Mouse (Mus musculus) neural tube, embryonic 12.5 days (tissue): ENCODE data around the gene Eps8l2. TPM values are rescaled to one million over a fixed set of nuclear protein-coding genes. Genes with fewer than 3 reads are reported as not detected.

Experiments used
- ATAC-seq: fragments of 200-750 bp; cut with Nextera tagmentation; 2 replicates; pipeline ENCODE4 v1.8.0; 2017; ENCODE audit warnings: low read depth, mild to moderate bottlenecking, moderate TSS enrichment, moderate library complexity; ENCODE audit not compliant: low FRiP score
- H3K27ac ChIP-seq: fragments of 300-500 bp; sonication (generic); 2 replicates; pipeline ENCODE4 v1.5.1; 2016
- H3K27me3 ChIP-seq: fragments of 300-500 bp; sonication (generic); replicated peaks from 2 replicates; pipeline ENCODE4 v1.6.1; 2016; ENCODE audit warnings: mild to moderate bottlenecking
- H3K36me3 ChIP-seq: fragments of 300-500 bp; sonication (generic); 2 replicates; pipeline ENCODE4 v1.6.1; 2016; ENCODE audit warnings: mild to moderate bottlenecking
- H3K4me1 ChIP-seq: fragments of 300-500 bp; sonication (generic); 2 replicates; pipeline ENCODE4 v1.6.1; 2016
- H3K4me2 ChIP-seq: fragments of 300-500 bp; sonication (generic); replicated peaks from 2 replicates; pipeline ENCODE4 v1.6.1; 2016; ENCODE audit warnings: mild to moderate bottlenecking
- H3K4me3 ChIP-seq: fragments of 300-500 bp; sonication (generic); 2 replicates; pipeline ENCODE4 v1.5.1; 2016
- H3K9ac ChIP-seq: fragments of 300-500 bp; sonication (generic); 2 replicates; pipeline ENCODE4 v1.6.1; 2016; ENCODE audit warnings: mild to moderate bottlenecking
- H3K9me3 ChIP-seq: fragments of 300-500 bp; sonication (generic); 2 replicates; pipeline ENCODE4 v1.6.1; 2016; ENCODE audit warnings: mild to moderate bottlenecking
- WGBS: fragments of 180-500 bp; shearing (Covaris S2); methylation state at CpG from one replicate; pipeline ENCODE4 v1.1.7; 2016; 5-methylcytosine and 5-hydroxymethylcytosine counted together
- polyA plus RNA-seq: library from polyadenylated mRNA; unstranded; fragments of >200 nt; fragmentation: Nextera tagmentation; extraction: Ambion mirVana; gene quantifications from 2 replicates; pipeline ENCODE4 v1.2.1, GENCODE M21; 2016

The Eps8l2 gene
- polyA plus RNA-seq, 1 experiment from 2014 or later: 1.0 TPM

- ATAC-seq: no peak
- Histone ChIP-seq H3K4me3 (no peak overlapping the region), H3K4me1 (peaks cover 9% of the 10 kb centered on the region), H3K9me3 (no peaks in the 10 kb centered on the region), H3K36me3 (peaks cover 40% of the 10 kb centered on the region), H3K27ac (no peak overlapping the region), H3K27me3 (peaks cover 12% of the 10 kb centered on the region), H3K9ac (no peak overlapping the region), H3K4me2 (no peak overlapping the region)
- 90% methylated on average over 4 of the region's 4 CpGs for WGBS
Observed at GRCm38 (mm10) chr7:141335682-141336081, 3.0 kb upstream of the Eps8l2 start.

- Histone ChIP-seq H3K4me2 (no peak overlapping the region), H3K27ac (no peak overlapping the region), H3K4me1 (peaks cover 9% of the 10 kb centered on the region), H3K27me3 (peaks cover 12% of the 10 kb centered on the region), H3K9ac (no peak overlapping the region), H3K4me3 (no peak overlapping the region), H3K36me3 (peaks cover 40% of the 10 kb centered on the region), H3K9me3 (no peaks in the 10 kb centered on the region)
- ATAC-seq: no peak
- whole genome bisulfite sequencing: 79% methylated on average over 3 of the region's 3 CpGs
Observed at GRCm38 (mm10) chr7:141336296-141336695, 2.4 kb upstream of the Eps8l2 start.

DNA sequence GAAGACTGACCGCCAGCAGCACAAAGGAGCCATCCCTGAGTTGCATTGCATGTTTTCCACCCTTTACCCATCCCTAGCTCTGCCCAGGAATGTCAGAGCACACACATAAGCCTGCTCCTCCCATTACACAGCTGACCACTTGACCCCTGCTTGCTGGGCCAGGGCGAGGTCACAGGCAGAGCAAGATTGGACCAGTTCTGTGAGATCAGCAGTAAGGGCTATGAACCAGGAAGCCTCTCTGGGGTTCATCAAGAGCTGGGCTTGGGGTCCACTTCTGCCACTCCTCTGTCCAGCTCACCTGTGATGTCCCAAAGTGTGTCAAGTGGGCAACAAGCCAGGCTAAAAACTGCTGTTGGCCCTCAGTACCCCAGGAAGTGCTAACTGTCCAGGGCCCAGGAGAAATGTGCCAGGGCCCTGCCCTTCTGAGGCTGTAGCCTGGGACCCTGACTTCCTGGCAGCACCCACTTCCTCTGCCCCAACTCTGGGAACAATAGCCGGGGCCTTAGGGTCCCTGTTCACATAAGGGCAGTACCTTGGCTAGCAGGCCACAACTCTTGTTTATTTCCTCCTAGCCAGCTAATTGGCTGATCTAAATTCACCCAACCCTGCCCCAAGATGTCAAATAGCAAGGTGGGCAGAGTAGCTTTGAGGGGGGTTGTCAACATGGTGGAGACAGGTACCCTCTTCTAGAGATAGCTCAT lies 814 bp upstream of the Eps8l2 start:
- H3K9ac ChIP-seq: no peak overlapping the region
- peaks cover 12% of the 10 kb centered on the region for H3K27me3 ChIP-seq
- peaks cover 29% of the 10 kb centered on the region for H3K36me3 ChIP-seq
- H3K27ac ChIP-seq: no peak overlapping the region
- H3K9me3 ChIP-seq: no peaks in the 10 kb centered on the region
- H3K4me3 ChIP-seq: no peak overlapping the region
- 79% methylated on average over 3 of the region's 3 CpGs for WGBS
- no peak overlapping the region for H3K4me2 ChIP-seq
- ATAC-seq: 0 out of 2 replicates have a peak, but pooled peaks have one; percentile 8
- H3K4me1 ChIP-seq: peaks cover 9% of the 10 kb centered on the region

GRCm38 (mm10) chr7:141339215-141339920 lies 688 bp downstream of the Eps8l2 start:
- peaks cover 16% of the 10 kb centered on the region; the same call in 1 of the 2 replicates for H3K36me3 ChIP-seq
- H3K9ac ChIP-seq: 0 out of 2 replicates have a peak overlapping the region, but pooled peaks have one; percentile 18
- H3K4me2 ChIP-seq: peak overlapping the region; percentile 47
- ATAC-seq: no peak
- H3K9me3 ChIP-seq: no peaks in the 10 kb centered on the region
- H3K27ac ChIP-seq: no peak overlapping the region
- H3K27me3 ChIP-seq: peaks cover 12% of the 10 kb centered on the region
- peaks cover 9% of the 10 kb centered on the region for H3K4me1 ChIP-seq
- H3K4me3 ChIP-seq: no peak overlapping the region
- WGBS: 48% methylated on average over 20 of the region's 20 CpGs

DNA sequence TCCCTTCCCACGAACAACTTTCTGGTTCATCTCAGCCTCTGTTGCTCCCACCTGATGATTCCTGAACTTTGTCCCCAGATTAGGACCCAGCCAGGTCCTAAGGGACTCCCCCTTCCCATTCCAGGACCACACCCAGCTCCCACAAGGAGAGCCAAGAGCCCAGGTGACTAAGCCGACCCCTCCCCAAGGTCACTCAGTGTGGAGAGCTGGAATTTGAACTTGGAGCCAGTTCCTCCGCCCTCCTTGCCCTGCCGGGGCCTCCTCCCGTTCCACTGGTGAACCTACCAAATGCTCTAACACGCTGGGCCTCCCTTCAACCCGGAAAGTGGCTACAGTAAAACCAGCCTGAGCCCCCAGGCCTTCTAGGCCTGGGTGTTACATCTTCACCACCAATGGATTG lies 1.3 kb downstream of the Eps8l2 start:
- H3K9me3 ChIP-seq: no peaks in the 10 kb centered on the region
- 84% methylated on average over 7 of the region's 7 CpGs for WGBS

DNA sequence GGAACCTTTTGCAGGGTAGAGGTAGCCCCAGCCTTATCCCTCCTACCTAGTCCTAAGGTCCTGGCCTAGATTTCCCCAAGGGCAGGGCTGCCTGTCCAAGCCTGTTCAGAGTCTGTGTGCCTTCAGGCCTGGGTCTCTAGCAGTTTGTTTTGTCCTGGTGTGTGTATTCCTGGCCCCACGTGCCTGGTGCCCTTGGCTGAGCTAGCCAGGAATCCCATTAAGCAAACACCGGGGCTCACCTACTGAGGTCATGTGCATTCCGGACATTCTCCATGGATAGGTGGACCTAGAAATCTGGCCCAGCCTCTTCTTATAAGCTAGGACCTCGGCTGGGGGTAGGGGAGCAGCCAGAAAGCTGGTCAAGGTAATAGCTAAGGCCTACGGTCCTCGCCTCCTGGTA lies 1.8 kb downstream of the Eps8l2 start:
- Histone ChIP-seq H3K9ac (no peak overlapping the region), H3K9me3 (no peaks in the 10 kb centered on the region), H3K4me3 (no peak overlapping the region), H3K36me3 (peaks cover 8% of the 10 kb centered on the region; the same call in 1 of the 2 replicates), H3K4me1 (peaks cover 9% of the 10 kb centered on the region), H3K4me2 (no peak overlapping the region), H3K27ac (no peak overlapping the region), H3K27me3 (peaks cover 12% of the 10 kb centered on the region)
- no peak for ATAC-seq
- WGBS: 83% methylated on average over 6 of the region's 6 CpGs

More for the DNA sequence above, 1.3 kb downstream of the Eps8l2 start:
- Histone ChIP-seq H3K4me1 (peaks cover 9% of the 10 kb centered on the region), H3K9ac (no peak overlapping the region), H3K27me3 (peaks cover 12% of the 10 kb centered on the region), H3K36me3 (peaks cover 10% of the 10 kb centered on the region; the same call in 1 of the 2 replicates), H3K4me3 (no peak overlapping the region), H3K4me2 (no peak overlapping the region), H3K27ac (no peak overlapping the region)
- no peak for ATAC-seq

DNA sequence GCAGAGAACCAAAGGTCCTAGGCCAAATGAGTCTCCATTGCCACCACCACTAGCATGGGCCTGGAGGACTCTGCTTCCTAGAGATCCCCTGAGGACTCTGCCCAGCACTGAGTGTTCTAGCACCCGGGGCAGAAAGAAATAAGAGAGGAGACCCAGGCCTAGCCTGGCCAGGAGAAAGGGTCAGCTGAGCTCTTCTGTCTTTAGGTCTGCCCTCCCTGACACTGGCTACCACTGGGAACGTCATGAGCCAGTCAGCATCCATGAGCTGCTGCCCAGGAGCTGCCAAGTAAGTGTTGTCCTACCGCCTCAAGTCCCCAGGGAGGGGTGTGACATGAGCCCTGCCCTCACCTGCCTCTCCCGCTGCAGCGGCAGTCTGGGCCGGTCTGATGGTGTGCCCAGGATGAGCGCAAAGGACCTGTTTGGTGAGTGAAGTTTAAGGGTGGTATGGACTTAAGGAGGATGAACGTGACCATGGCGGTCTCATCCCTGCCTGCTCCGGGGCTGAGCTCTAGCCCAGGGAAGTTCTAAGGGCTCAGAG lies 3.1 kb downstream of the Eps8l2 start:
- Histone ChIP-seq H3K9me3 (no peaks in the 10 kb centered on the region), H3K9ac (no peak overlapping the region), H3K27ac (no peak overlapping the region), H3K4me2 (no peak overlapping the region), H3K36me3 (no peaks in the 10 kb centered on the region), H3K4me1 (peaks cover 9% of the 10 kb centered on the region), H3K4me3 (no peak overlapping the region), H3K27me3 (peaks cover 12% of the 10 kb centered on the region)
- ATAC-seq: no peak
- WGBS: 81% methylated on average over 10 of the region's 10 CpGs

DNA sequence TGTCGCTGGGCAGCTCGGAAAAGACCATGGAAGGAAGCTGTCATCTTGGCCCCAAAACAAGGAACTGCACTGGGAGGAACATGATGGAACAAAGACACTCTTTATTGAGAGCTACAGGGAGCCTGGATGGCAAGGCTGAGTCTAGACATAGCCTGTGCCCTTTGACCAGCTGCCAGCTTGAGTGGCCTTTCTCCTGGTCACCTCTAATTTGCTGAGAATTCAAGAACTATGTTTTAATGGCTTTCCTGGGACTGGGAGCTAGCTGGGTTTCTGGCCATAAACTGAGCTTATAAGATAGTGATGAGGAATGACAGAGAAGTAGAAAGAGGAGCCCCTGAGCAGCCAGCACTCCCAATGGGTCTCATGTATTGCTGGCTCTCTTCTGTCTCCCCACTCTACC lies 4.5 kb downstream of the Eps8l2 start:
- Histone ChIP-seq H3K4me3 (no peak overlapping the region), H3K27ac (no peak overlapping the region), H3K9me3 (no peaks in the 10 kb centered on the region), H3K9ac (no peak overlapping the region), H3K4me2 (no peak overlapping the region), H3K4me1 (peaks cover 9% of the 10 kb centered on the region), H3K27me3 (peaks cover 12% of the 10 kb centered on the region), H3K36me3 (no peaks in the 10 kb centered on the region)
- ATAC-seq: no peak
- 51% methylated on average over 2 of the region's 2 CpGs for WGBS

DNA sequence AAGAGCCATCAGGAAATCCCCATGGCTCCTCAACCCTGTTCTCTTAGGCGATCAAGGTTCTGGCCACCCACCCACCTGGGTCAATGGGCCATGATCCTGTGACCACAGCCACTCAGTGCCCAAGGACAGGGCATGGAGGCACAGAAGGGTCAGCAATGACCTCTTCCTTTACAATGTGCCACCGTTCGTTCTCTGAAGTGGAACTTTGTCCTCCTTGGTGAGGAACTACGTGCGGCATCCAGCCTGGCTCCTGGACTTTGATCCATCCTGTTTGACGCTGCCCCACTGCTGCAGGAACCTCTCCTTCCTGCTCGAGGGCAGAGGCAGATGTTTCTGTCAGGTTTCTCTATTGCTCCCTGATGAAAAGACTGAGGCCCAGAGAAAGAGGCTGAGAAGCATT lies 5.0 kb downstream of the Eps8l2 start:
- WGBS: 72% methylated on average over 7 of the region's 7 CpGs
- Histone ChIP-seq H3K9ac (no peak overlapping the region), H3K27ac (no peak overlapping the region), H3K4me1 (peaks cover 5% of the 10 kb centered on the region), H3K27me3 (peaks cover 8% of the 10 kb centered on the region), H3K9me3 (no peaks in the 10 kb centered on the region), H3K4me3 (no peak overlapping the region), H3K4me2 (no peak overlapping the region), H3K36me3 (no peaks in the 10 kb centered on the region)
- no peak for ATAC-seq

DNA sequence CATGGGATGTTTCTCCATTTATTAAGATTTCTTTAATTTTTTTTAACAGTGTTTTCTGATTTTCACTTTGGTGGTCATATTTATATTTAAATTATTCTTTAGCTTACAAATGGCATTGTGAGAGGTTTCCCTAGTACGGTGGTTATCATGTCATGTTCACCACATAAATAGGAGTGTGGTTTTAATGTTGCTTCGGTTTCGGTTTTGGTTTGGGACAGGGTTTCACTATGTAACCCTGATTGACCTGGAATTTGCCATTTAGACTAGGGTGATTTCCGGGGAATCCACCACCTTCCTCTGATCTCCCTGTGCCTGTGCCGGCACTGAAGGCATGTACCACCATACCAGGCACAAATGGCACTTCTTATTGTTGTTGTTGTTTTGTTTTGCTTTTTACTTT lies 6.1 kb downstream of the Eps8l2 start:
- Histone ChIP-seq H3K4me1 (no peaks in the 10 kb centered on the region), H3K9ac (no peak overlapping the region), H3K9me3 (no peaks in the 10 kb centered on the region), H3K4me2 (no peak overlapping the region), H3K36me3 (no peaks in the 10 kb centered on the region), H3K27ac (no peak overlapping the region), H3K4me3 (no peak overlapping the region), H3K27me3 (no peaks in the 10 kb centered on the region)
- no peak for ATAC-seq
- 91% methylated on average over 5 of the region's 5 CpGs for WGBS

DNA sequence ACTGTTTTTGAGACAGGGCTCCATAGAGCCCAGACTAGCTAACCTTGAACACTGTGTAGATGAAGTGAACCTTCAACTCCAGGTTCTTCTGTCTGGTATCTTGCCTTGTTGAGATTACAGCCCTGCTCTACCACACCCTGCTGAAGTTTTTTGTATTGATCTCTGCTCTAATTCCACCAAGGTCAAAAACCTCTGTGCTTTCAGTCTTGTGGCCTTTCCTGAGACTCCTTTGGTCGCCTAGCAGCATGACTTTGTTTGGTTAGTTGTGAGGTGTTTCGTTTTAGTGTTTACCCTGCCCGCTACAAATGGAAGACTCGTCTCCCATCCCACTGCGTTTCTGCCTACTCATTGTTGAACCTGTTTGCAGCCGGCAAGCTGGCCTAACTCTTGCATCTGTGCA lies 12.4 kb downstream of the Eps8l2 start:
- Histone ChIP-seq H3K9ac (no peak overlapping the region), H3K27ac (no peak overlapping the region), H3K36me3 (no peaks in the 10 kb centered on the region), H3K9me3 (no peaks in the 10 kb centered on the region), H3K27me3 (no peaks in the 10 kb centered on the region), H3K4me2 (no peak overlapping the region), H3K4me1 (peaks cover 2% of the 10 kb centered on the region), H3K4me3 (no peak overlapping the region)
- ATAC-seq: no peak
- 79% methylated on average over 6 of the region's 6 CpGs for WGBS

DNA sequence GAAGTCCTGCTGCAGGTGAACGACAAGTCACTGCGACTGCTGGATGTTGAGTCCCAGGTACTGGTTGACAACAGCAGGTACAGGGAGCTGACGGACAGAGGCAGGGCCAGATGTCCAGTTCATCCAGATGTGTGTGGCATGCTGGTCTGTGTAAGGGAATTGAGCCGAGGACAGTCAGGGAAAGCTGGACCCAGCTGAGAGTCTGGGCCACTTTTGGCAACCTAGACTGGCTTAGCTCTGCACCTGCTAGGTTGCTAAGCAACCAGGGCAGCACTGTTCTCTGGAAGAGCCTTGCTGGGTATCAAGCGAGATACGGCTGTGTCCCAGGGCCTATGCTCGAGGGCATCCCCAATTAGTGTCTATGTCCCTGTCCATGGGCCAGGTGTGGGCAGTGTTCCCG lies 16.4 kb downstream of the Eps8l2 start:
- ATAC-seq: no peak
- H3K9ac ChIP-seq: no peak overlapping the region
- H3K27ac ChIP-seq: no peak overlapping the region
- H3K36me3 ChIP-seq: no peaks in the 10 kb centered on the region
- H3K4me2 ChIP-seq: no peak overlapping the region
- H3K9me3 ChIP-seq: no peaks in the 10 kb centered on the region
- 78% methylated on average over 8 of the region's 8 CpGs for WGBS
- no peaks in the 10 kb centered on the region for H3K27me3 ChIP-seq
- H3K4me1 ChIP-seq: peaks cover 4% of the 10 kb centered on the region
- no peak overlapping the region for H3K4me3 ChIP-seq
